ENCODE assay signal across 8 mouse cellular contexts in the genomic region with DNA sequence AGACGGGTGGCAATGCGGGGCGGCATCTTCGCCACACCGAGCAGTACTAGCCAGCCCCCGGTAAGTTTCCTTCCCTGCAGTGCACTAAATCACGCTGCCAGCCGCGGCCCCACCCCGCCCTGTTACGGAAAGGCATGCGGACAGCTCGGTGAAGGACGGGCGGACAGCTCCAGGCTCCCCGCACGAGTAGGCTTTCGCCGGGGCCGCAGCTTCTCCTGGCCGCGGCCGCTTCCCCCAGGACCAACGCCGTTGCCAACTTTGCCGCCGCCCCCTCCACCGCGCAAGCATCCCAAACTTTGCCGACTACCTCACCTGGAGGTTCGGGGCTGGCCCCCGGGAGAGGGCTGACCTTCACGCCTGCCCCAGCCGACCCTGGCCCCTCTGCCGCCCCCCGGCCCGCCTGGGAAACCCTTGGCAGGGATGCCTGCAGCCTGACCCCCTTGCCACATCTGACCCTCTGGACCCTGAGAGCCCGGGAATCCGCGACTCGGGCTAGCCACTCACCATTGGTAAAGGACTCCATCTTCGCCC. TPM values are rescaled to one million over a fixed set of nuclear protein-coding genes. Genes with fewer than 3 reads are reported as not detected.
DNase-seq lines count a peak whose midpoint lies in the region; ATAC-seq lines count a peak whose summit lies in the region.

No protein-coding gene starts in this region.

- 0 out of 2 replicates have a peak, but pooled peaks have one; percentile 0 for ATAC-seq in embryonic facial prominence, embryonic 13.5 days (ENCODE audit: insufficient number of reproducible peaks, insufficient read depth, low FRiP score, low TSS enrichment, low read depth)
- ATAC-seq in heart, embryonic 14.5 days (ENCODE audit: insufficient number of reproducible peaks, insufficient read depth, low FRiP score, low read depth) = peak; percentile 15
- no peak for ATAC-seq in inflammation-experienced regulatory T-cells, adult 6 months

- H3K27me3 ChIP-seq in embryonic facial prominence, embryonic 13.5 days = no peaks in the 10 kb centered on the region
- H3K27me3 ChIP-seq in heart, embryonic 14.5 days (ENCODE audit: control insufficient read depth, insufficient read depth, low read length) = no peaks in the 10 kb centered on the region

- H3K27ac ChIP-seq in embryonic facial prominence, embryonic 13.5 days = peak overlapping the region; percentile 100
- H3K27ac ChIP-seq in heart, embryonic 14.5 days (replicated peaks in 1 of 2; ENCODE audit: control insufficient read depth in 1 of 2, insufficient read depth in 1 of 2, low read depth in 2 of 2, low read length in 2 of 2) = peak overlapping the region; percentile 100

- no peaks in the 10 kb centered on the region for H3K9me3 ChIP-seq in embryonic facial prominence, embryonic 13.5 days
- no peaks in the 10 kb centered on the region for H3K9me3 ChIP-seq in heart, embryonic 14.5 days (ENCODE audit: control insufficient read depth, low read length)

- peak overlapping the region; percentile 68 for H3K4me2 ChIP-seq in embryonic facial prominence, embryonic 13.5 days
- H3K4me2 ChIP-seq in heart, embryonic 14.5 days (ENCODE audit: low read length) = peak overlapping the region; percentile 81

- no peaks in the 10 kb centered on the region for H3K36me3 ChIP-seq in embryonic facial prominence, embryonic 13.5 days
- H3K36me3 ChIP-seq in heart, embryonic 14.5 days (ENCODE audit: control insufficient read depth, insufficient read depth, low read length) = no peaks in the 10 kb centered on the region

- H3K4me1 ChIP-seq in embryonic facial prominence, embryonic 13.5 days = peaks cover 5% of the 10 kb centered on the region
- H3K4me1 ChIP-seq in heart, embryonic 14.5 days (ENCODE audit: control insufficient read depth in 2 of 2, insufficient read depth in 2 of 2, low read length in 2 of 2) = peaks cover 3 to 21% of the 10 kb centered on the region in 2 experiments; a peak in 3 of 4 replicates

- under 1% methylated on average over 42 of the region's 42 CpGs for WGBS in embryonic facial prominence, embryonic 13.5 days
- WGBS in heart, embryonic 14.5 days = under 1% methylated on average over 38 of the region's 42 CpGs

- peak overlapping the region; percentile 94 for H3K4me3 ChIP-seq in embryonic facial prominence, embryonic 13.5 days
- peak overlapping the region; percentile 94 to 100 for H3K4me3 ChIP-seq in heart, embryonic 14.5 days (ENCODE audit: control insufficient read depth in 1 of 2, insufficient read depth in 1 of 2, low read depth in 1 of 2, low read length in 2 of 2)

- DNase-seq in A20 (ENCODE audit: low read depth, low spot score) = peak; percentile 77
- peak; percentile 82 for DNase-seq in Muller cell, postnatal 12 days (ENCODE audit: inconsistent ontology term)
- peak; percentile 77 for DNase-seq in kidney, postnatal 14 days
- DNase-seq in lung, postnatal 10 days = peak; percentile 61
- peak; percentile 75 for DNase-seq in ovary, postnatal 36 days (ENCODE audit: low spot score)

- peak overlapping the region; percentile 95 for H3K9ac ChIP-seq in embryonic facial prominence, embryonic 13.5 days
- peak overlapping the region; percentile 96 for H3K9ac ChIP-seq in heart, embryonic 14.5 days (ENCODE audit: low read length)

RNA-seq across cellular contexts. Expression of gene Lnpep, which starts 0.9 kb away (rescaled TPM):
- 11.5 and 13.3 TPM in 2 replicates for polyA plus RNA-seq in embryonic facial prominence, embryonic 13.5 days (2015; fragmentation: Nextera tagmentation; extraction: Ambion mirVana)
- 15.6 and 18.1 TPM in 2 replicates for polyA plus RNA-seq in heart, embryonic 14.5 days (2014; fragmentation: Nextera tagmentation; extraction: Ambion mirVana)
- polyA plus RNA-seq in inflammation-experienced regulatory T-cells, adult 6 months (2017; shearing (Covaris generic)) = 10 to 100 TPM; 33.9 to 38.6 (median 36.0) TPM
